Mouse (Mus musculus): ENCODE measurements at regions not wholly inside any gene's neighbourhood (a gene's known extent, or its start where the extent isn't known, plus 50 kb on each side); places are given as distances from the start of the nearest gene placed in this dataset.

GRCm38 (mm10) chr4:91094382-91094781 is 306.2 kb downstream of the Elavl2 start:
- TF ChIP-seq MAFK (IDR thresholded peaks at IDR 0.05; ENCODE audit: insufficient read depth, low read depth, low read length) = no peak
- TF ChIP-seq CHD2 (IDR thresholded peaks at IDR 0.05; ENCODE audit: low read depth, low read length) = no peak
- TF ChIP-seq ZC3H11A (IDR thresholded peaks at IDR 0.05; ENCODE audit: borderline replicate concordance, low read depth, low read length) = no peak
- TF ChIP-seq HCFC1 (IDR thresholded peaks at IDR 0.05; ENCODE audit: borderline replicate concordance, insufficient read depth, low read length) = no peak
- no peak for TF ChIP-seq ZNF384 (IDR thresholded peaks at IDR 0.05; ENCODE audit: low read depth, low read length)
